Mouse (Mus musculus): ENCODE data around the gene Pde4d. TPM values are rescaled to one million over a fixed set of nuclear protein-coding genes. Genes with fewer than 3 reads are reported as not detected.

Pde4d gene
- polyA plus RNA-seq, 1 experiment from 2014 or later: 8.7 TPM

- Histone ChIP-seq H3K4me1 (ENCODE audit: control insufficient read depth, insufficient read depth, low read length) (no peaks in the 10 kb centered on the region), H3K27ac (ENCODE audit: low read depth, low read length) (no peak overlapping the region), H3K9me3 (ENCODE audit: control insufficient read depth, low read length) (no peaks in the 10 kb centered on the region), H3K4me2 (no peak overlapping the region), H3K4me3 (ENCODE audit: low read depth, low read length) (no peak overlapping the region), H3K9ac (ENCODE audit: low read length) (no peak overlapping the region), H3K27me3 (ENCODE audit: control insufficient read depth, insufficient read depth, low read length) (no peaks in the 10 kb centered on the region), H3K36me3 (ENCODE audit: control insufficient read depth, insufficient read depth, low read length) (no peaks in the 10 kb centered on the region)
- ATAC-seq (ENCODE audit: low FRiP score) (no peak), DNase-seq (ENCODE audit: low spot score, missing footprints) (no peak)
- 67% methylated on average over 4 of the region's 4 CpGs for WGBS
Measured at GRCm38 (mm10) chr13:109802201-109802600, 1352.5 kb downstream of the Pde4d start.

DNA sequence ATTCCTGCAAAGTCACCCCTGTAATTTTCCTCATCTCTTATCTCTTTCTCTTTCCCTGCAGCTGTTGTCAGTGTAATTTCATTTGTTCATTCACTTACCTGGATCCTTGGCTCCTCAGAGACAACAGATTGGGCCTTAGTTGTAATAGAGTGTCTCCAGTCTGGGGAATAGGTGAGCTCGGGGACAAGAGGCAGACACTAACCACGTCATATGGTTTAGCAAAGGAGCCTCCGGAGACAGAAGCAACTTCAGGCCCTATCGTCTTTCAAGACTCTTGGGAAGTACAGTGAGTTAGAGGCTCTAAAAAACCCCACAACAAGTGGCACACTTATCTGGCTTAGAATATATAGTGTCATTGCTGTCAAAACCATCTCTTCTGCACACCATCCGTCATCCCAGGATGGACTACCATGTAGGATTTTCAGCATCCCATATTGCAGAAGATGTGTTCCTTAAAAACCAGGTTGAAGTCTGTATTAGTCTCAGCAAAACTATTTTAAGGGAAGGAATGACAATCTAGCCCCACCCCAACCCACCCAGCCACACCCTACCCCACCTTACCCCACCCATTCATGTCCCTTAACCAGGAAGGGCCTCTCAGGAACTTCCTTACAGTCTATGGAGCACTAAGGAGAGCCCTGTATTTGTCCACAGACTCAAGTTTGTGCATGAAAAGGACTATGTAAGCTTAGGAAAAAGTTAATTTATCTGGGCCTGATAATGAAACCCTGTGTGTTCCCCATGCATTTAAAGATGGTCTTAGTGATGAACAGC lies 1356.6 kb downstream of the Pde4d start:
- WGBS: 91% methylated on average over 5 of the region's 5 CpGs
- Histone ChIP-seq H3K4me3 (ENCODE audit: low read depth, low read length) (no peak overlapping the region), H3K27me3 (ENCODE audit: control insufficient read depth, insufficient read depth, low read length) (no peaks in the 10 kb centered on the region), H3K4me1 (ENCODE audit: control insufficient read depth, insufficient read depth, low read length) (no peaks in the 10 kb centered on the region), H3K36me3 (ENCODE audit: control insufficient read depth, insufficient read depth, low read length) (no peaks in the 10 kb centered on the region), H3K9ac (ENCODE audit: low read length) (no peak overlapping the region), H3K4me2 (no peak overlapping the region), H3K9me3 (ENCODE audit: control insufficient read depth, low read length) (no peaks in the 10 kb centered on the region), H3K27ac (ENCODE audit: low read depth, low read length) (no peak overlapping the region)
- no peak for ATAC-seq (ENCODE audit: low FRiP score)
- no peak for DNase-seq (ENCODE audit: low spot score, missing footprints)

GRCm38 (mm10) chr13:109807036-109807435 lies 1357.3 kb downstream of the Pde4d start:
- Histone ChIP-seq H3K4me3 (ENCODE audit: low read depth, low read length) (no peak overlapping the region), H3K4me1 (ENCODE audit: control insufficient read depth, insufficient read depth, low read length) (no peaks in the 10 kb centered on the region), H3K9ac (ENCODE audit: low read length) (no peak overlapping the region), H3K4me2 (no peak overlapping the region), H3K9me3 (ENCODE audit: control insufficient read depth, low read length) (no peaks in the 10 kb centered on the region), H3K27me3 (ENCODE audit: control insufficient read depth, insufficient read depth, low read length) (no peaks in the 10 kb centered on the region), H3K36me3 (ENCODE audit: control insufficient read depth, insufficient read depth, low read length) (no peaks in the 10 kb centered on the region), H3K27ac (ENCODE audit: low read depth, low read length) (no peak overlapping the region)
- WGBS: 91% methylated on average over 2 of the region's 2 CpGs
- no peak for DNase-seq (ENCODE audit: low spot score, missing footprints)
- ATAC-seq (ENCODE audit: low FRiP score): no peak

DNA sequence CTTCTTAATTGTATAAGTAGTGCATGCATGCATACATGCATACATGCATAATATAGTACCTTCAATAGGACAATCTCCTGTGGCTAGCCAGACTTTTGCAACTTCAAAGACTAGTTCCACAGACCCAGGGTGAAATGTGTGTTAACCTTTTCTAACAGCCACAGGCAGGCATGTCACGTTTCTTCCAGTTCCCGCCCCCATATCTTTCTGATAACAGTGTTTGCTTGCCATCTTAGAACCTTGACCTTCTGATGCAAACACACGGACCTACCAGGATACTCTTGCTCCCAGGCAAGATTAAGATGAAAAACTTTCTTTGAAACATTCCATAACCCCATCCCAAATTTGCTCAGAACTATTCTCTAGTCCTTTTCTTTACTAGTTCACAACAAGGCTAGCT lies 1357.7 kb downstream of the Pde4d start:
- 70% methylated on average over 3 of the region's 3 CpGs for WGBS
- H3K4me1 ChIP-seq (ENCODE audit: control insufficient read depth, insufficient read depth, low read length): no peaks in the 10 kb centered on the region
- no peaks in the 10 kb centered on the region for H3K27me3 ChIP-seq (ENCODE audit: control insufficient read depth, insufficient read depth, low read length)
- H3K4me2 ChIP-seq: no peak overlapping the region
- no peak overlapping the region for H3K9ac ChIP-seq (ENCODE audit: low read length)
- no peak for DNase-seq (ENCODE audit: low spot score, missing footprints)
- no peaks in the 10 kb centered on the region for H3K9me3 ChIP-seq (ENCODE audit: control insufficient read depth, low read length)
- no peaks in the 10 kb centered on the region for H3K36me3 ChIP-seq (ENCODE audit: control insufficient read depth, insufficient read depth, low read length)
- no peak for ATAC-seq (ENCODE audit: low FRiP score)
- H3K4me3 ChIP-seq (ENCODE audit: low read depth, low read length): no peak overlapping the region
- no peak overlapping the region for H3K27ac ChIP-seq (ENCODE audit: low read depth, low read length)

GRCm38 (mm10) chr13:109808039-109808438 lies 1358.3 kb downstream of the Pde4d start:
- H3K27ac ChIP-seq (ENCODE audit: low read depth, low read length): no peak overlapping the region
- ATAC-seq (ENCODE audit: low FRiP score) (no peak), DNase-seq (ENCODE audit: low spot score, missing footprints) (no peak)
- H3K4me3 ChIP-seq (ENCODE audit: low read depth, low read length): no peak overlapping the region
- H3K27me3 ChIP-seq (ENCODE audit: control insufficient read depth, insufficient read depth, low read length): no peaks in the 10 kb centered on the region
- H3K4me1 ChIP-seq (ENCODE audit: control insufficient read depth, insufficient read depth, low read length): no peaks in the 10 kb centered on the region
- no peaks in the 10 kb centered on the region for H3K36me3 ChIP-seq (ENCODE audit: control insufficient read depth, insufficient read depth, low read length)
- no peaks in the 10 kb centered on the region for H3K9me3 ChIP-seq (ENCODE audit: control insufficient read depth, low read length)
- no peak overlapping the region for H3K9ac ChIP-seq (ENCODE audit: low read length)
- H3K4me2 ChIP-seq: no peak overlapping the region
- 70% methylated on average over 6 of the region's 6 CpGs for WGBS

- Histone ChIP-seq H3K9ac (ENCODE audit: low read length) (no peak overlapping the region), H3K4me1 (ENCODE audit: control insufficient read depth, insufficient read depth, low read length) (no peaks in the 10 kb centered on the region), H3K4me2 (no peak overlapping the region), H3K9me3 (ENCODE audit: control insufficient read depth, low read length) (no peaks in the 10 kb centered on the region), H3K36me3 (ENCODE audit: control insufficient read depth, insufficient read depth, low read length) (no peaks in the 10 kb centered on the region), H3K4me3 (ENCODE audit: low read depth, low read length) (no peak overlapping the region), H3K27ac (ENCODE audit: low read depth, low read length) (no peak overlapping the region), H3K27me3 (ENCODE audit: control insufficient read depth, insufficient read depth, low read length) (no peaks in the 10 kb centered on the region)
- WGBS: 87% methylated on average over 7 of the region's 7 CpGs
- no peak for ATAC-seq (ENCODE audit: low FRiP score)
- DNase-seq (ENCODE audit: low spot score, missing footprints): no peak
Measured at GRCm38 (mm10) chr13:109808946-109809345, 1359.2 kb downstream of the Pde4d start.

DNA sequence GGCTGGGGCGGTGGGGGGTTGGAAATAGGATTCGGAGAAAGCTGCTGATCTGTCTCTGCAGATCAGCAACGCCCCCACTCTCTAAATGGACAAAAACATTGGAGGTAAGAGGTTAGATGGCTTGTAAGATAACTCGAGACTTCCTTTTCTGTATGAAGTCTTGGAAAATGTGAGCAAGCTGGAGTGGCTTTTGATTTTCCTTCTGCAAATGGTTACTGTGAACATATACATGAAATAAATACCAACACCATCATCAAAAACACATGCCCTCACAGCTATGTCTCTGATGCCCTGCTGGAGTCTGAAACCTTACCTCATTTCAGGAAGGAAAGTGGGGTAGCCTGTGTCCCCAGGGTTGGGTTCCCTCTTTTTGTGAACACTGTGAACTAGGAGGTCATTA lies 1359.9 kb downstream of the Pde4d start:
- H3K9ac ChIP-seq (ENCODE audit: low read length): no peak overlapping the region
- 80% methylated on average over 4 of the region's 4 CpGs for WGBS
- H3K36me3 ChIP-seq (ENCODE audit: control insufficient read depth, insufficient read depth, low read length): no peaks in the 10 kb centered on the region
- H3K4me3 ChIP-seq (ENCODE audit: low read depth, low read length): no peak overlapping the region
- H3K4me1 ChIP-seq (ENCODE audit: control insufficient read depth, insufficient read depth, low read length): no peaks in the 10 kb centered on the region
- no peak overlapping the region for H3K4me2 ChIP-seq
- H3K27ac ChIP-seq (ENCODE audit: low read depth, low read length): no peak overlapping the region
- no peaks in the 10 kb centered on the region for H3K9me3 ChIP-seq (ENCODE audit: control insufficient read depth, low read length)
- no peak for ATAC-seq (ENCODE audit: low FRiP score)
- H3K27me3 ChIP-seq (ENCODE audit: control insufficient read depth, insufficient read depth, low read length): no peaks in the 10 kb centered on the region
- no peak for DNase-seq (ENCODE audit: low spot score, missing footprints)

- H3K4me2 ChIP-seq: no peak overlapping the region
- no peaks in the 10 kb centered on the region for H3K27me3 ChIP-seq (ENCODE audit: control insufficient read depth, insufficient read depth, low read length)
- no peak overlapping the region for H3K4me3 ChIP-seq (ENCODE audit: low read depth, low read length)
- H3K4me1 ChIP-seq (ENCODE audit: control insufficient read depth, insufficient read depth, low read length): no peaks in the 10 kb centered on the region
- ATAC-seq (ENCODE audit: low FRiP score) (no peak), DNase-seq (ENCODE audit: low spot score, missing footprints) (no peak)
- H3K27ac ChIP-seq (ENCODE audit: low read depth, low read length): no peak overlapping the region
- no peak overlapping the region for H3K9ac ChIP-seq (ENCODE audit: low read length)
- WGBS: 90% methylated on average over 4 of the region's 4 CpGs
- no peaks in the 10 kb centered on the region for H3K9me3 ChIP-seq (ENCODE audit: control insufficient read depth, low read length)
- no peaks in the 10 kb centered on the region for H3K36me3 ChIP-seq (ENCODE audit: control insufficient read depth, insufficient read depth, low read length)
Measured at GRCm38 (mm10) chr13:109813924-109814323, 1364.2 kb downstream of the Pde4d start.

DNA sequence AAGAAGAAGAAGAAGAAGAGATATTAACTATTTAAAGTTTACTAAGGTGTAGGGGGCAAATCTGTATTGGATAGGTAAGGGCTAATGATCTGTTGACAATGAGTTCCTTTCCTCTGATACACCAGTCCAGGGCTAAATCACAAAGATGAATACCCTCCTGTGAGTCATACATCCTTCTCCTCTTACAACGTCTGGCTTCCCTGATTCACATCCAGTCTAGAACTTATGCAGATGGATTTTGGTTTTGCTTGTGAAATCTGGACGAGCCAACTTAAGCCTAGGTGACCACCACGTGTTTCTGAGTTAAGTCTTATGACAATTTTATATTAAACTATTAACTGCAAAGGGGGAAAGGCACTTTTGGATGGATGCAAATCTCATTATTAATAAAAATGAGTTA lies 1369.3 kb downstream of the Pde4d start:
- H3K9me3 ChIP-seq (ENCODE audit: control insufficient read depth, low read length): no peaks in the 10 kb centered on the region

More for the DNA sequence above, 1369.3 kb downstream of the Pde4d start:
- Histone ChIP-seq H3K36me3 (ENCODE audit: control insufficient read depth, insufficient read depth, low read length) (no peaks in the 10 kb centered on the region), H3K27ac (ENCODE audit: low read depth, low read length) (no peak overlapping the region), H3K4me1 (ENCODE audit: control insufficient read depth, insufficient read depth, low read length) (peaks cover 23% of the 10 kb centered on the region), H3K4me3 (ENCODE audit: low read depth, low read length) (no peak overlapping the region), H3K4me2 (no peak overlapping the region), H3K9ac (ENCODE audit: low read length) (no peak overlapping the region), H3K27me3 (ENCODE audit: control insufficient read depth, insufficient read depth, low read length) (no peaks in the 10 kb centered on the region)
- 81% methylated on average over 3 of the region's 3 CpGs for WGBS
- ATAC-seq (ENCODE audit: low FRiP score): no peak
- no peak for DNase-seq (ENCODE audit: low spot score, missing footprints)

Data from midbrain, embryonic 11.5 days (tissue).